Mouse (Mus musculus) G1E (cell line): ENCODE data around the gene Cd7.

Source experiments
- CTCF ChIP-seq: IDR thresholded peaks from 2 replicates; pipeline ENCODE4 v1.5.1; 2012; ENCODE audit warnings: low read depth, low read length, inconsistent platforms, mixed read lengths
- GATA1 ChIP-seq: IDR thresholded peaks from 2 replicates; pipeline ENCODE4 v1.6.1; 2012; ENCODE audit warnings: borderline replicate concordance, low read length, inconsistent platforms, mixed read lengths
- POLR2AphosphoS5 ChIP-seq: IDR thresholded peaks from 2 replicates; pipeline ENCODE4 v1.6.1; 2012; ENCODE audit warnings: low read depth, low read length, inconsistent platforms; ENCODE audit not compliant: insufficient replicate concordance
- TAL1 ChIP-seq: conservative IDR thresholded peaks from 2 replicates; pipeline ENCODE4 v1.6.1; 2012; ENCODE audit warnings: low read depth, low read length, inconsistent platforms, mixed read lengths

- TF ChIP-seq CTCF (no peak), GATA1 (no peak), POLR2AphosphoS5 (no peak), TAL1 (no peak)
Measured at GRCm38 (mm10) chr11:121059471-121059870, 20.3 kb upstream of the Cd7 start.
